Mouse (Mus musculus) hindbrain, embryonic 15.5 days (tissue): ENCODE results near the gene Chgb. TPM values are rescaled to one million over a fixed set of nuclear protein-coding genes. Genes with fewer than 3 reads are reported as not detected.
A peak's percentile ranks its signal among the peaks of the same experiment; 100 is the strongest.

Experiments used
- ATAC-seq: fragments of 200-750 bp; cut with Nextera tagmentation; 2 replicates; pipeline ENCODE4 v1.8.0; 2017; ENCODE audit warnings: low read depth, moderate number of reproducible peaks, moderate TSS enrichment; ENCODE audit not compliant: low FRiP score
- H3K27ac ChIP-seq: fragments of 300-500 bp; sonication (generic); replicated peaks from 2 replicates; pipeline ENCODE4 v1.5.1; 2015; ENCODE audit warnings: mild to moderate bottlenecking, inconsistent platforms
- H3K27me3 ChIP-seq: fragments of 300-500 bp; sonication (generic); 2 replicates; pipeline ENCODE4 v1.6.1; 2015; ENCODE audit warnings: control low read depth, inconsistent platforms
- H3K36me3 ChIP-seq: fragments of 300-500 bp; sonication (generic); 2 replicates; pipeline ENCODE4 v1.6.1; 2015; ENCODE audit warnings: control low read depth, inconsistent platforms
- H3K4me1 ChIP-seq: fragments of 300-500 bp; sonication (generic); replicated peaks from 2 replicates; pipeline ENCODE4 v1.6.1; 2015; ENCODE audit warnings: control low read depth, inconsistent platforms
- H3K4me2 ChIP-seq: fragments of 300-500 bp; sonication (generic); 2 replicates; pipeline ENCODE4 v1.6.1; 2015; ENCODE audit warnings: moderate library complexity, mild to moderate bottlenecking, inconsistent platforms
- H3K4me3 ChIP-seq: fragments of 300-500 bp; sonication (generic); 2 replicates; pipeline ENCODE4 v1.5.1; 2015; ENCODE audit warnings: mild to moderate bottlenecking, inconsistent platforms
- H3K9ac ChIP-seq: fragments of 300-500 bp; sonication (generic); 2 replicates; pipeline ENCODE4 v1.6.1; 2015; ENCODE audit warnings: inconsistent platforms
- H3K9me3 ChIP-seq: fragments of 300-500 bp; sonication (generic); 2 replicates; pipeline ENCODE4 v1.6.1; 2016; ENCODE audit warnings: control low read depth, inconsistent platforms
- WGBS: fragments of 180-500 bp; shearing (Covaris S2); methylation state at CpG from one replicate; pipeline ENCODE4 v1.1.7; 2015; 5-methylcytosine and 5-hydroxymethylcytosine counted together
- polyA plus RNA-seq: library from polyadenylated mRNA; unstranded; fragments of >200 nt; fragmentation: Nextera tagmentation; extraction: Ambion mirVana; gene quantifications from 2 replicates; pipeline ENCODE4 v1.2.1, GENCODE M21; 2015

Chgb gene
- polyA plus RNA-seq = 103 and 107 TPM in 2 replicates

GRCm38 (mm10) chr2:132780978-132781377 lies at the start of gene Chgb:
TSS of gene Chgb (plus strand) at chr2:132781278.
- peak within 1 kb of the TSS; percentile 60 for H3K9ac ChIP-seq
- H3K4me1 ChIP-seq = peaks cover 16% of the 10 kb centered on the region; the same call in 1 of the 2 replicates
- H3K27ac ChIP-seq = peak within 1 kb of the TSS; percentile 87
- H3K4me2 ChIP-seq = peak within 1 kb of the TSS; percentile 60
- no peaks in the 10 kb centered on the region for H3K27me3 ChIP-seq
- no peak for ATAC-seq
- H3K9me3 ChIP-seq = no peaks in the 10 kb centered on the region
- H3K4me3 ChIP-seq = peak within 1 kb of the TSS; percentile 45
- WGBS = 8% methylated on average over 4 of the region's 4 CpGs
- H3K36me3 ChIP-seq = no peaks in the 10 kb centered on the region

GRCm38 (mm10) chr2:132732940-132733339 lies 48.1 kb upstream of the Chgb start:
- Histone ChIP-seq H3K4me2 (no peak overlapping the region), H3K27ac (no peak overlapping the region), H3K9me3 (no peaks in the 10 kb centered on the region), H3K9ac (no peak overlapping the region), H3K27me3 (no peaks in the 10 kb centered on the region), H3K36me3 (no peaks in the 10 kb centered on the region), H3K4me3 (no peak overlapping the region), H3K4me1 (no peaks in the 10 kb centered on the region)
- 81% methylated on average over 5 of the region's 5 CpGs for WGBS
- ATAC-seq = no peak

- Histone ChIP-seq H3K36me3 (no peaks in the 10 kb centered on the region), H3K9me3 (no peaks in the 10 kb centered on the region), H3K4me1 (no peaks in the 10 kb centered on the region), H3K9ac (no peak overlapping the region), H3K27ac (no peak overlapping the region), H3K4me3 (no peak overlapping the region), H3K27me3 (no peaks in the 10 kb centered on the region), H3K4me2 (no peak overlapping the region)
- WGBS = 96% methylated on average over 10 of the region's 10 CpGs
- no peak for ATAC-seq
Observed at GRCm38 (mm10) chr2:132733603-132734573, 47.2 kb upstream of the Chgb start.

GRCm38 (mm10) chr2:132738816-132739432 lies 42.2 kb upstream of the Chgb start:
- H3K27me3 ChIP-seq = no peaks in the 10 kb centered on the region
- H3K27ac ChIP-seq = no peak overlapping the region
- no peak overlapping the region for H3K9ac ChIP-seq
- no peaks in the 10 kb centered on the region for H3K4me1 ChIP-seq
- H3K4me2 ChIP-seq = no peak overlapping the region
- no peak overlapping the region for H3K4me3 ChIP-seq
- WGBS = 62% methylated on average over 2 of the region's 2 CpGs
- no peaks in the 10 kb centered on the region for H3K9me3 ChIP-seq
- no peaks in the 10 kb centered on the region for H3K36me3 ChIP-seq
- no peak for ATAC-seq

GRCm38 (mm10) chr2:132741862-132742347 lies 39.2 kb upstream of the Chgb start:
- no peaks in the 10 kb centered on the region for H3K36me3 ChIP-seq
- H3K9ac ChIP-seq = no peak overlapping the region
- H3K4me2 ChIP-seq = no peak overlapping the region
- H3K4me1 ChIP-seq = no peaks in the 10 kb centered on the region
- ATAC-seq = no peak
- H3K27me3 ChIP-seq = no peaks in the 10 kb centered on the region
- H3K9me3 ChIP-seq = no peaks in the 10 kb centered on the region
- no peak overlapping the region for H3K4me3 ChIP-seq
- no peak overlapping the region for H3K27ac ChIP-seq
- WGBS = 36% methylated on average over 8 of the region's 8 CpGs

- Histone ChIP-seq H3K9ac (no peak overlapping the region), H3K4me1 (no peaks in the 10 kb centered on the region), H3K4me3 (no peak overlapping the region), H3K9me3 (no peaks in the 10 kb centered on the region), H3K27ac (no peak overlapping the region), H3K36me3 (no peaks in the 10 kb centered on the region), H3K27me3 (no peaks in the 10 kb centered on the region), H3K4me2 (no peak overlapping the region)
- WGBS = 89% methylated on average over 5 of the region's 5 CpGs
- ATAC-seq = no peak
Observed at GRCm38 (mm10) chr2:132744866-132745265, 36.2 kb upstream of the Chgb start.

GRCm38 (mm10) chr2:132746108-132746507 lies 35.0 kb upstream of the Chgb start:
- Histone ChIP-seq H3K4me3 (no peak overlapping the region), H3K27me3 (no peaks in the 10 kb centered on the region), H3K4me2 (no peak overlapping the region), H3K9ac (no peak overlapping the region), H3K27ac (no peak overlapping the region), H3K36me3 (no peaks in the 10 kb centered on the region), H3K4me1 (no peaks in the 10 kb centered on the region), H3K9me3 (no peaks in the 10 kb centered on the region)
- no peak for ATAC-seq
- 84% methylated on average over 3 of the region's 3 CpGs for WGBS

- no peak overlapping the region for H3K9ac ChIP-seq
- no peak overlapping the region for H3K4me2 ChIP-seq
- H3K4me3 ChIP-seq = no peak overlapping the region
- no peak overlapping the region for H3K27ac ChIP-seq
- no peaks in the 10 kb centered on the region for H3K27me3 ChIP-seq
- H3K36me3 ChIP-seq = no peaks in the 10 kb centered on the region
- no peaks in the 10 kb centered on the region for H3K9me3 ChIP-seq
- ATAC-seq = no peak
- peaks cover 4% of the 10 kb centered on the region; the same call in 1 of the 2 replicates for H3K4me1 ChIP-seq
Observed at GRCm38 (mm10) chr2:132750726-132751125, 30.4 kb upstream of the Chgb start.

- Histone ChIP-seq H3K9ac (no peak overlapping the region), H3K4me1 (peaks cover 4% of the 10 kb centered on the region; the same call in 1 of the 2 replicates), H3K4me3 (no peak overlapping the region), H3K27ac (peak overlapping the region; percentile 9; the same call in 1 of the 2 replicates), H3K27me3 (no peaks in the 10 kb centered on the region), H3K36me3 (no peaks in the 10 kb centered on the region), H3K4me2 (no peak overlapping the region), H3K9me3 (no peaks in the 10 kb centered on the region)
- 65% methylated on average over 15 of the region's 15 CpGs for WGBS
- ATAC-seq = peak; percentile 45; the same call in 1 of the 2 replicates
Observed at GRCm38 (mm10) chr2:132751141-132752066, 29.7 kb upstream of the Chgb start.

GRCm38 (mm10) chr2:132752398-132752797 lies 28.7 kb upstream of the Chgb start:
- Histone ChIP-seq H3K27me3 (no peaks in the 10 kb centered on the region), H3K9me3 (no peaks in the 10 kb centered on the region), H3K9ac (no peak overlapping the region), H3K4me1 (peaks cover 4% of the 10 kb centered on the region; the same call in 1 of the 2 replicates), H3K36me3 (no peaks in the 10 kb centered on the region), H3K4me2 (no peak overlapping the region), H3K4me3 (no peak overlapping the region), H3K27ac (no peak overlapping the region)
- 85% methylated on average over 2 of the region's 2 CpGs for WGBS
- ATAC-seq = no peak

GRCm38 (mm10) chr2:132753137-132753536 lies 27.9 kb upstream of the Chgb start:
- Histone ChIP-seq H3K4me2 (no peak overlapping the region), H3K27ac (no peak overlapping the region), H3K4me3 (no peak overlapping the region), H3K4me1 (peaks cover 4% of the 10 kb centered on the region; the same call in 1 of the 2 replicates), H3K27me3 (no peaks in the 10 kb centered on the region), H3K9ac (no peak overlapping the region), H3K9me3 (no peaks in the 10 kb centered on the region), H3K36me3 (no peaks in the 10 kb centered on the region)
- no peak for ATAC-seq
- 83% methylated on average over 3 of the region's 3 CpGs for WGBS
